Mouse (Mus musculus) urinary bladder, postnatal 4 days (tissue): Measurements from ENCODE around the gene P4hb.
A peak's percentile ranks its signal among the peaks of the same experiment; 100 is the strongest.
"Not testable (repeated sequence)": the region's sequence is repeated elsewhere in the genome, so short reads cannot be mapped to it uniquely, and the experiment has no call there.

Source experiments
- DNase-seq, 2 experiments: peaks; one replicate each; pipeline ENCODE4 v3.0.0; 2021 to 2022; ENCODE audit warnings: low spot score in 2 of 2

Gene P4hb

GRCm38 (mm10) chr11:120539285-120540014 lies 33.6 kb downstream of the P4hb start:
- peak in 1 of 2 experiments; percentile 50 for DNase-seq

GRCm38 (mm10) chr11:120538955-120539284 lies 34.1 kb downstream of the P4hb start:
- DNase-seq, result no peak

- peak in 1 of 2 experiments; percentile 49 for DNase-seq
Observed at GRCm38 (mm10) chr11:120538485-120538884, 34.6 kb downstream of the P4hb start.

- DNase-seq, result no peak
Observed at GRCm38 (mm10) chr11:120535804-120536203, 37.2 kb downstream of the P4hb start.

GRCm38 (mm10) chr11:120535145-120535544 lies 37.9 kb downstream of the P4hb start:
- no peak for DNase-seq

- no peak for DNase-seq
Observed at GRCm38 (mm10) chr11:120534093-120534492, 39.0 kb downstream of the P4hb start.

- no peak for DNase-seq
Observed at GRCm38 (mm10) chr11:120531646-120532045, 41.4 kb downstream of the P4hb start.

- no peak for DNase-seq
Observed at GRCm38 (mm10) chr11:120530085-120530964, 42.7 kb downstream of the P4hb start, which contains the start of gene Gcgr. Gene Gcgr, plus strand, starts transcription at chr11:120530699.

GRCm38 (mm10) chr11:120528903-120529302 lies 44.1 kb downstream of the P4hb start:
- no peak for DNase-seq

- DNase-seq, result no peak
Observed at GRCm38 (mm10) chr11:120527690-120528354, 45.2 kb downstream of the P4hb start.

- DNase-seq, result no peak
Observed at GRCm38 (mm10) chr11:120525959-120526358, 47.1 kb downstream of the P4hb start.

GRCm38 (mm10) chr11:120522581-120522980 lies 50.5 kb downstream of the P4hb start:
- no peak for DNase-seq

- DNase-seq, result no peak
Observed at GRCm38 (mm10) chr11:120520967-120521540, 52.0 kb downstream of the P4hb start.

- DNase-seq, result no peak
Observed at GRCm38 (mm10) chr11:120520498-120520897, 52.6 kb downstream of the P4hb start.

GRCm38 (mm10) chr11:120519738-120520137 lies 53.3 kb downstream of the P4hb start:
- no peak for DNase-seq

GRCm38 (mm10) chr11:120518558-120518957 lies 54.5 kb downstream of the P4hb start:
- DNase-seq, result no peak

- peak in 1 of 2 experiments; percentile 52 for DNase-seq
Observed at GRCm38 (mm10) chr11:120518027-120518426, 55.0 kb downstream of the P4hb start.

GRCm38 (mm10) chr11:120517147-120517546 lies 55.9 kb downstream of the P4hb start:
- DNase-seq, result no peak

- DNase-seq, result peak; percentile 83 to 92
Observed at GRCm38 (mm10) chr11:120515611-120516010, 57.4 kb downstream of the P4hb start.

- not testable (repeated sequence) for DNase-seq
Observed at GRCm38 (mm10) chr11:120514262-120514661, 58.8 kb downstream of the P4hb start.

- DNase-seq, result no peak
Observed at GRCm38 (mm10) chr11:120512790-120513453, 60.1 kb downstream of the P4hb start.
